ENCODE assay signal across 8 mouse cellular contexts in genomic region chr2:163152340-163153033, GRCm38 (mm10). TPM values are rescaled to one million over a fixed set of nuclear protein-coding genes. Genes with fewer than 3 reads are reported as not detected.
DNase-seq lines count a peak whose midpoint lies in the region; ATAC-seq and TF ChIP-seq lines count a peak whose summit lies in the region.

No protein-coding gene starts in this region.

- no peaks in the 10 kb centered on the region for H3K9me3 ChIP-seq in hindbrain, embryonic 14.5 days (ENCODE audit: control insufficient read depth, low read length)
- no peaks in the 10 kb centered on the region for H3K9me3 ChIP-seq in limb, embryonic 14.5 days (ENCODE audit: control insufficient read depth, low read length)

- no peak overlapping the region for H3K9ac ChIP-seq in hindbrain, embryonic 14.5 days
- no peak overlapping the region for H3K9ac ChIP-seq in limb, embryonic 14.5 days (ENCODE audit: low read depth, low read length, severe bottlenecking)

- peak; percentile 42 for DNase-seq in gastrocnemius, postnatal 14 days
- DNase-seq in gastrocnemius, adult 18-20 months (ENCODE audit: low spot score) = no peak
- peak; percentile 29 for DNase-seq in embryo, embryonic 11.5 days (ENCODE audit: low read depth, low spot score)
- DNase-seq in hindbrain, embryonic 14.5 days (ENCODE audit: low spot score) = peak; percentile 87
- DNase-seq in limb, embryonic 14.5 days (ENCODE audit: low spot score) = peak; percentile 56
- DNase-seq in skeletal muscle tissue, adult 2 months (ENCODE audit: low read depth, low spot score) = peak; percentile 4
- no peak for DNase-seq in kidney, adult 9 months
- DNase-seq in kidney, adult 18-20 months = no peak

- 32% methylated on average over 22 of the region's 22 CpGs for WGBS in hindbrain, embryonic 14.5 days
- 72% methylated on average over 22 of the region's 22 CpGs for WGBS in limb, embryonic 14.5 days

- ATAC-seq in hindbrain, embryonic 14.5 days (ENCODE audit: low FRiP score) = peak; percentile 57; the same call in 1 of the 2 replicates
- ATAC-seq in limb, embryonic 14.5 days (ENCODE audit: low FRiP score, low read depth) = no peak

- peak overlapping the region; percentile 58 for H3K27ac ChIP-seq in hindbrain, embryonic 14.5 days
- no peak overlapping the region for H3K27ac ChIP-seq in limb, embryonic 14.5 days (replicated peaks; ENCODE audit: low read depth, low read length)

- intact Hi-C loops in gastrocnemius, postnatal 14 days (cut with DNase I; ENCODE audit: low total_unique reads) = no loop called here

- H3K36me3 ChIP-seq in hindbrain, embryonic 14.5 days (replicated peaks; ENCODE audit: control insufficient read depth, insufficient read depth) = no peaks in the 10 kb centered on the region
- H3K36me3 ChIP-seq in limb, embryonic 14.5 days (ENCODE audit: control insufficient read depth, insufficient read depth, low read length) = no peaks in the 10 kb centered on the region

- TF ChIP-seq POLR2A in limb, embryonic 14.5 days (IDR thresholded peaks at IDR 0.05; ENCODE audit: borderline replicate concordance, extremely low read depth, insufficient read depth, insufficient read length) = no peak

- 0 out of 2 replicates have a peak overlapping the region, but pooled peaks have one; percentile 20 for H3K4me2 ChIP-seq in hindbrain, embryonic 14.5 days (replicated peaks)
- H3K4me2 ChIP-seq in limb, embryonic 14.5 days (replicated peaks; ENCODE audit: low read depth, low read length, severe bottlenecking) = no peak overlapping the region

- H3K4me3 ChIP-seq in hindbrain, embryonic 14.5 days (replicated peaks; ENCODE audit: low read length) = no peak overlapping the region
- H3K4me3 ChIP-seq in limb, embryonic 14.5 days (replicated peaks; ENCODE audit: low read length) = no peak overlapping the region

- no peaks in the 10 kb centered on the region for H3K27me3 ChIP-seq in hindbrain, embryonic 14.5 days (ENCODE audit: control insufficient read depth, insufficient read depth, low read length)
- H3K27me3 ChIP-seq in limb, embryonic 14.5 days (ENCODE audit: control insufficient read depth, insufficient read depth, low read length) = no peaks in the 10 kb centered on the region

- H3K4me1 ChIP-seq in hindbrain, embryonic 14.5 days (replicated peaks; ENCODE audit: control insufficient read depth, insufficient read depth, low read length) = peaks cover 14% of the 10 kb centered on the region; the same call in 1 of the 2 replicates
- H3K4me1 ChIP-seq in limb, embryonic 14.5 days (ENCODE audit: control insufficient read depth, insufficient read depth, low read length) = no peaks in the 10 kb centered on the region

RNA-seq across cellular contexts. Expression of gene Tox2, which starts 50.4 kb away (rescaled TPM):
- under 1 TPM; 0.29 to 0.45 TPM for total RNA-seq in gastrocnemius, postnatal 14 days (2021)
- total RNA-seq in gastrocnemius, adult 18-20 months (2021) = under 1 TPM; 0.09 to 0.26 TPM
- 28.7 and 31.4 TPM in 2 replicates for polyA plus RNA-seq in hindbrain, embryonic 14.5 days (2014; fragmentation: Nextera tagmentation; extraction: Ambion mirVana)
- 10.3 and 17.1 TPM in 2 replicates for polyA plus RNA-seq in limb, embryonic 14.5 days (2012; rRNA removed)
- 4.8 and 5.6 TPM in 2 replicates for polyA plus RNA-seq in limb, embryonic 14.5 days (2014; fragmentation: Nextera tagmentation; extraction: Ambion mirVana)

Comparison
In these comparisons a context has a peak if more than half of its experiments do, and no peak if none do; other contexts are left out.
1. DNase-seq: peak in gastrocnemius, postnatal 14 days (single experiment), embryo, embryonic 11.5 days (single experiment), hindbrain, embryonic 14.5 days (single experiment), limb, embryonic 14.5 days (single experiment) and skeletal muscle tissue, adult 2 months (single experiment); none in gastrocnemius, adult 18-20 months (single experiment), kidney, adult 9 months (single experiment) and kidney, adult 18-20 months (single experiment).